Mouse (Mus musculus) mature B cell (primary cell): Measurements from ENCODE around the gene Slit3.

Experiments
- in situ Hi-C: fragments of 300-500 bp; cut with MboI; formaldehyde crosslinking; loops from 2 replicates; pipeline ENCODE4 v1.14.3; 2019

Slit3 gene

DNA sequence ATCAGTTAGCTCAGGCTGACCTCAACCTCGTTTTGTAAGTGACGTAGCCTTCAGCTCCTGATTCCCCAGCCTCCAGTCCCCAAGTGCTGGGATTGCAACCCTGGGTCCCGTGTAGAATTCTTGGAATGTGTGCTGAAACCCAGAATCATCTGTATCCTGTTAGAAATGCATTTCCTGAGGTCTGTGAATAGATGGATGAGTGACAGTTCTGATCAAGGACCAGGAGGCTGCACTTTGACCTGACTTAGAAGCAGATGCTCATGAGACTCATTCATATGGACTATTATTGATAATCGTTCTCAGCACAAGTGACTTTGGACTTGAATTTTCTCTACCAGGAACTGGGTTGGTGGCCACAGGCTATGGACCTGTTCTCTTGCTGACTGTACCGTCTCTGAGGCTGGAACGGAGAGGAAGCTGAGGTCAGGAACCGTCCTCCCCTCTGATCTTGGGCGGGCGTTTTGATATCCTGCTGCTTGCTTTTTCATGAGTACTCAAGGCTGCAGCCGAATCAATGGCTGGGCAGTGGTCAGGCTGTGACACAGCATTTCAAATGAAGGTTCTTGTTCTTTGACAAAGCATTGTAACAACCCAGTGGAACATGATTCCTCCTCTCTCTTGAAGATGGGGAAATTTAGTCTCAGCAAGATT is 401.9 kb downstream of the Slit3 start:
- in situ Hi-C loops: no loop called here

GRCm38 (mm10) chr11:35523773-35524172 is 402.7 kb downstream of the Slit3 start:
- in situ Hi-C loops: no loop called here

- in situ Hi-C loops: no loop called here
Observed at GRCm38 (mm10) chr11:35526219-35526762, 405.3 kb downstream of the Slit3 start.

- in situ Hi-C loops: no loop called here
Observed at GRCm38 (mm10) chr11:35527816-35528462, 406.9 kb downstream of the Slit3 start.

DNA sequence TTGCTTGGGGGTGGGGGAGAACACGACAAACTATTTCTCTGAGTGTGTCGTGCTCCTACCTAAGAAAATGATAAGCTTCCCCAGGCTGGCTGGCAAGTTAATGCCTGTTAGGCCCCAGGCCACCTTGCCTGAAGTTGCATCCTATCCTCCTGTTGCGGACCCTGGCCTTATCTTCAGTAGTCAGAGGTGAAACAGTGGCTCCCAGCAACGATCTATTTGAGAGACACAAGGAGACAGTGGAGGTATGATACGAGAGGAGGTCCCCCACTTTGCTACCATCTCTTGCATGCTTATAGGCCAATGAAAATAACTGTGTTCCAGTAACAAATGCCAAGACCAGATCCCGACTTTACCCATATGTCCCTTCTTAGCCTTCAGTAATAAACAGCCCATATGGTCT is 414.0 kb downstream of the Slit3 start:
- in situ Hi-C loops: no loop called here

DNA sequence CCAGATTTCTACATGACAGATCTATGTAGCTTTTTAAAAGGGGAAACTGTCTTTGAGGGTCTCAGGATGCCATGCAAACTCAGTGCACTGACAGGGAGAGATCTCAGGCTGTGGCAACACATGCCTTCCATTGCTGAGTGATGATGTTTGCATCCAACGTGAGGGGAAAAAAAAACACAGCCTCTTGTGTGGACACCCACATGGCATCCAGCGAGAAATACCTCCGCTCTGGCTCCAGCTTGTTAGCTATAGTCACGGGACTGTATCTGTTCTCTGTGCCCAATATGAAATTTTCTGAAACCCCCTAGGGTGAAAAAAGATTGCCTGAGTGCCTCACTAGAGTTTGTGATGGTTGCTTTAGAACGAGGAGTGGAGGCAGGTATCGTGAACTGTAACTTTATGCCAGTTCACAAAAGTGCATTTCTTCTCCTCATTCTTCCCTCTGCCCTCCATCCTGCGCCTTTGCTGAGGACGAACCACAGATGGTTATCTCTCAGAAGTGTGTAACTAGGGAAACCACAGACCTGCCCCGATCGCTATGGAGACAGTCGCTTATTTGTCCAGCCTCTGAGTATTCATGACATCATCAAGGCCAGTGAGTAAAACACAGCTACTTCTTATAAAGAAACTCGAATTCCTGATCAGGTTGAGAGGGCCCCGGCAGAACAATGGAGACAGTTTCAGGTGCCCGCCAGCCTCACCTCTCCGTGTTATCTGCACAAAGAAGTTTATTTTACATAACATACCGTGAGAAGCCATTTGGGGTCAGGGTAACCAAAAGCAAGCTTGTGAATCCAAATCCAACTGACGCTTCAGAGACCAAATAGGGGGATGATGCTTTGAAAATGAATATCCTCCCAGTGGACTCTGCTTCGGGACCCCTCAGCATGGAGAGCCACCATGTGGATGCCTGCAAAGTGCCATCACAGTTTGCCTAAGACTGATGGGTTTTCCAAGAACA is 416.4 kb downstream of the Slit3 start:
- in situ Hi-C loops: no loop called here

- in situ Hi-C loops: no loop called here
Observed at GRCm38 (mm10) chr11:35542731-35543130, 421.7 kb downstream of the Slit3 start.

- in situ Hi-C loops: no loop called here
Observed at GRCm38 (mm10) chr11:35544112-35545064, 423.4 kb downstream of the Slit3 start.

- in situ Hi-C loops: no loop called here
Observed at GRCm38 (mm10) chr11:35546081-35546822, 425.2 kb downstream of the Slit3 start.

DNA sequence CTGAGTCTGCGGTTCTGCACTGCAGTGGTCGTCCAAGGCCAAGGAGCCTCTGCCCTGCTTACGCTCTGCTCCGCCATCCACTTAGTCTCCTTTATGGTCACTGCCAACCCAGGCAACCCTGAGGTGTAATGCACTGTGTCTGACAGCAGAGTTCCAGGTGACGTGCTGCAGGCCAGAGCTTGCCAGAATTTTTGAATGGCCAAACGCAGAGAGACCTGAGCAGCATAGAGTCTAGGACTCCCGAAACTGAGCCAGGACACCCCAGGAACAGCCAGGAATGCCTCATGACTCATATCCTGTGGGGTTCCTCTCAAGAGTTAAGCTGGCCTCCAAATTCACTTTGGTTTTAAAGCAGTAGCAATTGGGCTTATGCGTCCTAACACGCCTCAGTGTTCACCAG is 429.0 kb downstream of the Slit3 start:
- in situ Hi-C loops: no loop called here

DNA sequence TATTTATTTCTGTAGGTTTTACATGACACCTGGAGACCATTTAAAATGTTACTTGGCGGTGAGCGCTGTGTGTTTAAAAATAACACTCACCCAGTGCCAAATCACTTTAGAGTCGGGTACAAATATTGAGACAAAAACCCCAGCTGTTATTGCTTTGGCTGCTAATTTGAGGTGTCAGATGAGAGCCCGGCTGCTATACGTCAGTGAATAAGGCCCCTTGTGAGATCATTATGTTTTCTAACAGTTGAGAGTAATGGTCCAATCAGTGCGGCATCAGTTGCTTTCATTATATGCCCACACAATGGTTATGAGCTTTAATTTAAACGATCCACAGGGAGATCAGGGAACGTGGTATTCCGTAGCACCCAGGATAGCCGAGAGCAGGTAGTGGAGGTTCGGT is 435.2 kb downstream of the Slit3 start:
- in situ Hi-C loops: no loop called here

DNA sequence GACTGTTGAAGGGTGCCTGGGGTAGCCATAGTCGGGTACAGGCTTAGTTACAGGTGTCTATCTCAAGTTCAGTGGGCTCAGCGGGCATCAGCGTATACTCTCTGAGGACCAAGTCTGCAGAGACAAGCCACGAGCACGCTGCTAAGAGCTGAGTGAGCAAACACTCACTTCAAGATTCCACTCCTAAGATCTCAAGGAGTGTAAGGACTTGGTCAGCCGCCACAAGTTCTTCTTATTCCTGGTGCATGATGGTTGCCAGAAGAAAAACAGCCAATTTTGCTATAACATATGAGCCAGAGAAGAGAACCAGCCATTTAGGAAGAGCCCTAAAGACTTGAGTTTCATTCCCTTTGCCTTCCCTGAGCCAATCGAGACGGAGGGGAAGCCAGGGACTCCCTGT is 436.5 kb downstream of the Slit3 start:
- in situ Hi-C loops: no loop called here

DNA sequence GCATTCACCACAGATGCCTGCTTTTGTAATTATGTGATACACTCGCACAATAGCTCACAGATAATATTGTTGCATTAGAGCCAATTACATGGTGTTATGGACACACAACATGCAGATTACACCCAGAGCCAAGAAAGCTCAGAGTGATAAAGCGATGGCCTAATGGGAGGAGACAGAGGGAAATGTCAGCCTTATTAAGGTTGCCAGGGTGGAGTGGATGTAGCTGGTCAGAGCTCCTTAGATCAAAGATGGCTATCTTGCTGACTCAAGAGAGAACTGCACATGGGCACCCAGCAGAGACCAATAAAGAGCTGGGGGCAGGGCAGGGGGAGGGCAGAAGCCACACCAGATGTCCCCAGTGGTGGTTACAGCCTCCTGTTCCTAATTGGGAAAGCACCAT is 437.3 kb downstream of the Slit3 start:
- in situ Hi-C loops: no loop called here

DNA sequence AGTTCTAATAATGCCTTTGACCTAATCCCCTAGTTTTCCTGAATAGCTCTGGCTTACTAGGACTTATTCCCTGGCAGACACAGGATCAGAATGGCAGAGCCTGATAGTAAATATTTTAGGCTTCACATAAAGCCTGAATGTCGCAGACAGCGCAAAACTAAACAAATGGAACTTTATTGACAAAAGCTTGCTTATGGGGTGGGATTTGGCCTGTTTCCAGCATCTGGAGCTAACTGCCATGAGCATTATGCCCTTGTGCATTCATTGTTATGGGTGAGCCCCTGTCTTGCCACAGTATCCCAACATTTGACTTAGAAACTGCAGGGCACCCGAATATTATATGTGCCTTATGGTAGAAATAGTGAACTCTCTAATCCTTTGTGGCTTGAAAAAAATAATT is 438.4 kb downstream of the Slit3 start:
- in situ Hi-C loops: no loop called here

GRCm38 (mm10) chr11:35561760-35562159 is 440.7 kb downstream of the Slit3 start:
- in situ Hi-C loops: no loop called here

GRCm38 (mm10) chr11:35565322-35565721 is 444.3 kb downstream of the Slit3 start:
- in situ Hi-C loops: no loop called here

DNA sequence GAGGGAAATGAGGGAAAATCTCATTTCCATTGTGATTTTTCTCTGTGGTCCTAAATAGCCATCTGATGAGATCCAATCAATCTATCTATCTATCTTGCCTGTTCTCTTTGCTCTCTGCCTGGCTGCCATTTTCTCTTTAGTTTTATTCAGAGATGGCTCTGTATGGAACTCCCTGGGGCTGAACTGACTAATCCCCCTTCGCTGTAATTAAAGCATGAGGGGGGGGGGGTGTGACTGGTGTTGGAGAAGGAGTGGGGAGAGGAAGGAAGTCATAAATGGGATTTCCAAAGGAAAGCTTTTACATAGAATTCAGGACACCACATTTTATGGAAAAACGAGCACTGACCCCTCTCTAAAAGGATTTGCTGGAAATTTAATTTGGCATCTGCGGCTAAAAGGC is 445.7 kb downstream of the Slit3 start:
- in situ Hi-C loops: no loop called here

GRCm38 (mm10) chr11:35569126-35569916 is 448.3 kb downstream of the Slit3 start:
- in situ Hi-C loops: no loop called here

GRCm38 (mm10) chr11:35569957-35570356 is 448.9 kb downstream of the Slit3 start:
- in situ Hi-C loops: no loop called here

DNA sequence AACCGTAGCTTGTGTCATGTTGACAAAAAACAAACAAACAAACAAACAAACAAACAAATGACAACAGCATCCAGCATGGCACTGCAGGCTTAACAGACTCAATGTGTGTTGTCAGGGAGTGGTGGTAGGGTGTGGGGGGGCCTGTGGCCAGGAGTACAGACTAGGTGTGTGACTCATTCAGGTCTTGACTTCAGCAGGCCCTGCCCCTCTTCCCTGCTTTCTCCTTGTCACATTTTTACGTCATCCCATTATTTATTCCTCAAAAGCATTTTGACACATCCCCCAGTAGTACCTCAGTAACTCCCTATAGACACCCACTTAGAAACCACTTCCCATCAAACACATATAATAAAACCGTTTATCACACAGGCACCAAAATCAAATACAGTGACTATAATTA is 450.9 kb downstream of the Slit3 start:
- in situ Hi-C loops: no loop called here
